Mouse (Mus musculus) heart, adult 2 months (tissue): ENCODE results near the gene Cep170. TPM values are rescaled to one million over a fixed set of nuclear protein-coding genes. Genes with fewer than 3 reads are reported as not detected.

Source experiments
- DNase-seq, 2 experiments: peaks; one replicate each; pipeline ENCODE4 v3.0.0; 2021
- H3K27ac ChIP-seq: fragments of 200-600 bp; 2 replicates; pipeline ENCODE4 v1.8.1; 2022
- H3K27me3 ChIP-seq: fragments of 200-500 bp; 2 replicates; pipeline ENCODE4 v1.6.1; 2012; ENCODE audit warnings: mild to moderate bottlenecking, low read length, inconsistent platforms, mixed read lengths; ENCODE audit not compliant: control insufficient read depth, insufficient read depth
- H3K36me3 ChIP-seq: fragments of 200-500 bp; 2 replicates; pipeline ENCODE4 v1.6.1; 2012; ENCODE audit warnings: low read length, inconsistent platforms; ENCODE audit not compliant: control insufficient read depth, insufficient read depth
- H3K4me1 ChIP-seq: fragments of 200-500 bp; 2 replicates; pipeline ENCODE4 v1.6.1; 2011; ENCODE audit warnings: low read length; ENCODE audit not compliant: control insufficient read depth, insufficient read depth
- H3K4me3 ChIP-seq: fragments of 200-600 bp; 2 replicates; pipeline ENCODE4 v1.8.1; 2022
- H3K79me2 ChIP-seq: fragments of 200-500 bp; replicated peaks from 2 replicates; pipeline ENCODE4 v1.6.1; 2012; ENCODE audit warnings: mild to moderate bottlenecking, inconsistent platforms, low read length, moderate library complexity, mixed read lengths; ENCODE audit not compliant: control insufficient read depth, insufficient read depth
- H3K9ac ChIP-seq: fragments of 200-500 bp; 2 replicates; pipeline ENCODE4 v1.6.1; 2012; ENCODE audit warnings: low read depth, mild to moderate bottlenecking, control low read depth, inconsistent platforms, low read length, mixed read lengths
- CTCF ChIP-seq: fragments of 200-600 bp; IDR thresholded peaks from 2 replicates; pipeline ENCODE4 v1.8.1; 2022; ENCODE audit warnings: antibody characterized with exemption, mild to moderate bottlenecking, moderate library complexity
- EP300 ChIP-seq: fragments of 200-500 bp; IDR thresholded peaks from 2 replicates; pipeline ENCODE4 v1.6.1; 2011; ENCODE audit warnings: low read depth, low read length, control low read depth; ENCODE audit not compliant: insufficient read depth
- POLR2A ChIP-seq: fragments of 200-500 bp; IDR thresholded peaks from 2 replicates; pipeline ENCODE4 v1.6.1; 2011; ENCODE audit warnings: mild to moderate bottlenecking, low read depth, low read length, control low read depth; ENCODE audit not compliant: insufficient read depth
- WGBS: fragments of 180-500 bp; shearing (Covaris S2); methylation state at CpG from one replicate; pipeline ENCODE4 v1.1.7; 2018; 5-methylcytosine and 5-hydroxymethylcytosine counted together
- intact Hi-C: fragments of 180-260 bp; cut with DNase I; formaldehyde crosslinking; loops from one replicate; pipeline ENCODE4 v1.15.1; 2025
- long read RNA-seq: library from polyadenylated mRNA; stranded (forward); transcript quantifications from one replicate; pipeline ENCODE4 v2.0.0, GENCODE M21; 2021
- polyA plus RNA-seq: library from polyadenylated mRNA; depleted of rRNA; stranded (reverse); fragments of >200 nt; gene quantifications from 2 replicates; pipeline ENCODE4 v1.2.3, GENCODE M21; 2012; rRNA removed
- total RNA-seq, 2 experiments: library from RNA; stranded (reverse); gene quantifications; 2 replicates each; pipeline ENCODE4 v1.2.3; 2021

Cep170 gene
- total RNA-seq (10 to 100 TPM; 17.8 to 22.9 TPM), polyA plus RNA-seq (5.8 and 9.5 TPM in 2 replicates)
- long read RNA-seq, partial matches to known transcripts, result 0 of 1 reads
- long read RNA-seq, other reads (novel, unspliced or antisense), result 0 of 1 reads

DNA sequence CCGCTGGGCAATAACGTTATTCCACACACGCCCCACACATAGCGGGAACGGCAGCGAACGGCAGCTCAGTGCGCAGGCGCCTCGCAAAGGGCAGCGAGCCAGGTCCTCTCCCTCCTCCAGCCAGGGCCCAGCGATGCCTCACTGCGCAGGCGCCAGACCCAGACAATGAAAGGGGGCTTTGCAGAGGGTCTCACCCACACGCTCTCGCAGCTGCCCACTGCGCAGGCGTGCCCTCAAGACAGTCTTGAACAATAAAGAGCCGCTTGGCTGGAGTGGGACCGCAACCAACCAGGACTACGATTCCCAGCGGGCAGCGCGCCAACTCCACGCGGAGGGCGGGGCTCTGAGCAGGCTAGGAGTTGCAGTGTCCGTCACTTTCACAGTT lies at the start of gene Cep170:
Gene Cep170, minus strand, starts transcription at position 32 of the 385 bp plus-strand sequence.
- under 1% methylated on average over 28 of the region's 28 CpGs for WGBS

DNA sequence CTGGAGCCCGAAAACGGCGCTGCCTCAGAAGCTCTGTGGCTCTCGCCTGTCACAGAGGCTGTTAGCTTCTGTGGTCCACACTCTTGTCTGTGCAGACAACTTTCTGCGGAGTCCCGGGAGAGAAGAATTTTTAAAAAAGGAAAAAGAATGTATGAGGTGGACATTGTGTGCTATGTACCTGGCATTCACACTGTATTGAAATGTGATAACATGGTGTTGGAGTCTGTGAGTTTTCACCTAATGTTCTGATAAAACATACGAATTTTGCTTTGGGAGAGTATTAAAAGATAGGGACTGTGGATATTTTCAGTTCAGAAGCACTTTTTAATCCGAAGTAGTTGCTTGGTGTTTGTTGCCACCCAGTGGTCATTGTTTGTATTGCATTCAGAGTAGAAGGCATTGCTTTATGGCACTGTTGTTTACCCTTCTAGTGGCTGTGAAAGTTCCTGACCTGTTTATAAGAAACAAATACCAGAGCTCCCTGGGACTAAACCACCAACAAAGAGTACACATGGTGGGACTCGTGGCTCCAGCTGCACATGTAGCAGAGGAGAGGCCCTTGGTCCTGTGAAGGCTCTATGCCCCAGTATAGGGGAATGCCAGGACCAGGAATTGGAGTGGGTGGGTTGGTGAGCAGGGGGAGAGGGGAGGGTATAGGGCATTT lies 48.2 kb upstream of the Cep170 start:
- intact Hi-C loops, result loop anchor here (1.0 to 5.0 kb wide), 3 partner anchors 150 to 925 kb away; no protein-coding TSS in a partner anchor
- H3K4me1 ChIP-seq, result no peaks in the 10 kb centered on the region
- 56% methylated on average over 9 of the region's 9 CpGs for WGBS
- no peak overlapping the region for H3K9ac ChIP-seq
- no peak overlapping the region for H3K27ac ChIP-seq
- no peak overlapping the region for H3K4me3 ChIP-seq
- no peaks in the 10 kb centered on the region for H3K27me3 ChIP-seq
- H3K79me2 ChIP-seq, result no peaks in the 10 kb centered on the region
- H3K36me3 ChIP-seq, result no peaks in the 10 kb centered on the region
- peak in 1 of 2 experiments; percentile 32 for DNase-seq
- TF ChIP-seq POLR2A (no peak), CTCF (peak; percentile 93)

More for the DNA sequence above, at the start of gene Cep170:
- peak within 1 kb of the TSS; percentile 98 for H3K27ac ChIP-seq
- H3K27me3 ChIP-seq, result no peaks in the 10 kb centered on the region
- H3K4me3 ChIP-seq, result peak within 1 kb of the TSS; percentile 77
- no peaks in the 10 kb centered on the region; the same call in 1 of the 2 replicates for H3K79me2 ChIP-seq
- H3K9ac ChIP-seq, result peak within 1 kb of the TSS; percentile 77
- peaks cover 4% of the 10 kb centered on the region; the same call in 1 of the 2 replicates for H3K36me3 ChIP-seq
- no peak for TF ChIP-seq CTCF
- TF ChIP-seq POLR2A, result no peak; the same call in 1 of the 2 replicates
- TF ChIP-seq EP300, result no peak
- intact Hi-C loops, result loop anchor here (2.0 kb wide), 1 partner anchor 15 kb away; no protein-coding TSS in a partner anchor
- H3K4me1 ChIP-seq, result peaks cover 7% of the 10 kb centered on the region
- DNase-seq, result peak; percentile 96 to 99

DNA sequence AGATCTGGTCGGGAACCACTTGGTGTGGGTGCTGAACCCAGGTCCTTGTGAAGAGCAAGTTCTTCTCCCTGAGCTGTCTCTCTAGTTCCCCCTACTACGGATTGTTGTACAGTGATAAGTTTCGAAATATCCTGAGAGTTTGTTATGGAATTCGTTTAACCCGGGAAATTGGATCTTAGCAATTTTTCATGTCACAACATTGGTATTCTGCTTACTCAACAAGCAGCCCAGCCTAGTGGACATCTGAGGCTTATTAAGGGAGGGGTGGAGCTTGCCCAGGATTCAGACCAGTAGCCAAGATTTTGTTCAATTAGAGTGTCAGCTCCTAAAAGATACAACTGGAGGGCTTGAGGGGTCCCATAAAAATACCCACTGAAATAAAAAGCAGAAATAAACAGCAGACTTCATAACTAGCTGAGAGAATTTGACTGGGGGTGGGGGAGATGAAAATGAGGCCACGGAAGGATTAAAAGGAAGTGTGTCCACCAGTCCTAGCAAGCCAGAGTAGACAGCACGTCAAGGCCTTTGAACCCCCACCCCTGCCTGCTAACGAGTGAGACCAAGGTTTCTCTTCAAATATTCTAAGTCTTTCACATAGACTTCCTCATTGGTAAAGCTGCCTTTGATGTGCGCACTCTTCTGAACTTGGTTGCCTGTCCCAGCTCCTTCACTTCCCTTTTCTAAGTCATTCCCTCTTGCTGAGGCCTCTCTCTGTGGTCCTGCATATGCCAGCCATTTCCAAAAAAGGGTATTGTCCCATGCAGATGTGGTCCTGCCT lies 39.1 kb upstream of the Cep170 start:
- no peak for TF ChIP-seq CTCF
- TF ChIP-seq EP300, result no peak
- TF ChIP-seq POLR2A, result no peak
- H3K9ac ChIP-seq, result no peak overlapping the region
- no peak for DNase-seq
- H3K4me1 ChIP-seq, result no peaks in the 10 kb centered on the region
- no peaks in the 10 kb centered on the region for H3K27me3 ChIP-seq
- H3K36me3 ChIP-seq, result no peaks in the 10 kb centered on the region
- no peak overlapping the region for H3K4me3 ChIP-seq
- no peak overlapping the region for H3K27ac ChIP-seq
- intact Hi-C loops, result no loop called here
- no peaks in the 10 kb centered on the region for H3K79me2 ChIP-seq
- WGBS, result 80% methylated on average over 9 of the region's 9 CpGs

DNA sequence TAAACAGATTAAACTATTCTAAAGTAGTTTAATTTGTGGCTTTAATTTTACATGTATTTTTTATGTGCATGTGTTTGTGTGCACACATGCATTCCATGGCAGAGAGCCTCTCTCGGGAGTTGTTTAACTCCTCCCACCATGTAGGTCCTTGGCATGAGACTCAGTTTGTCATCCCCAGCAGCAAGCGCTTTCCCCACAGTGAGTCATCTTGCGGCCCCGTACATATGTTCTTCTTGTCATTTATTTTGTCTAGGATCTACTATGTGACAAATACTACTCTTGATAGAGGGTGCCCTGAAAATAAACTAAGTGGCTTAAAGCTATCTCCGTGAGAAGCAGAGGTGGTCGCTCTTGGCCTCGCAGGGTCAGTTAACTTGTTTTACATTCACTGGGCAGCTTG lies 37.5 kb upstream of the Cep170 start:
- Histone ChIP-seq H3K27ac (no peak overlapping the region), H3K4me1 (no peaks in the 10 kb centered on the region), H3K9ac (no peak overlapping the region), H3K27me3 (no peaks in the 10 kb centered on the region), H3K4me3 (no peak overlapping the region), H3K36me3 (no peaks in the 10 kb centered on the region), H3K79me2 (no peaks in the 10 kb centered on the region)
- no peak for DNase-seq
- intact Hi-C loops, result no loop called here
- no peak for TF ChIP-seq POLR2A
- TF ChIP-seq EP300, result no peak
- TF ChIP-seq CTCF, result no peak
- WGBS, result 91% methylated on average over 7 of the region's 7 CpGs

DNA sequence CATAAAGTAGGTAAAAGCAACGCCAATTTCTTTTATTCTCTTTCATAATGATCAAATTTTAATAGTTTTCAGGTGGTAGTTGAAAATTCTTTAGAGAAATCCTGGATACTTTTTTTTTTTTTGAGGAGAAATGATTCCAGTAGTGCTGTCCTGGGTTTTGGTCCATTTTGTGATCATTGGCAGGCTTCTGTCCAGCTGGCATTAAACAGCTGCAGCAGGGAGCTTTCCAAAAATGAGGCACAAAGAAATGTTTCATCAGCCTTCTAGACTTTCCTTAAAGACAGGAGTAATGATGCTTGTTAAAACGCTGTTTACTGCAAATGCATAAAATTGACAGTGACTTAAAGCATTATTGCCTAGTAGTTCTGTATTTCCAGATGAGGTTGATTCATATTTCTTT lies 35.5 kb upstream of the Cep170 start:
- Histone ChIP-seq H3K79me2 (no peaks in the 10 kb centered on the region), H3K36me3 (no peaks in the 10 kb centered on the region), H3K27me3 (no peaks in the 10 kb centered on the region), H3K9ac (no peak overlapping the region), H3K4me3 (no peak overlapping the region), H3K4me1 (no peaks in the 10 kb centered on the region), H3K27ac (no peak overlapping the region)
- TF ChIP-seq EP300 (no peak), POLR2A (no peak), CTCF (no peak)
- peak; percentile 37 to 38 for DNase-seq
- 87% methylated on average over 2 of the region's 2 CpGs for WGBS
- intact Hi-C loops, result loop anchor here (5.0 kb wide), 1 partner anchor 67 kb away; no protein-coding TSS in a partner anchor
